Mouse (Mus musculus) lung, adult 2 months (tissue): ENCODE results near the gene Nr6a1.

Experiments
- CTCF ChIP-seq: fragments of 200-500 bp; IDR thresholded peaks from 2 replicates; pipeline ENCODE4 v1.5.1; 2011; ENCODE audit warnings: mild to moderate bottlenecking, low read length, control low read depth; ENCODE audit not compliant: insufficient read depth
- POLR2A ChIP-seq: fragments of 200-500 bp; IDR thresholded peaks from 2 replicates; pipeline ENCODE4 v1.6.1; 2011; ENCODE audit warnings: low read depth, mild to moderate bottlenecking, control low read depth, low read length, borderline replicate concordance; ENCODE audit errors: extremely low read depth

- TF ChIP-seq POLR2A (no peak), CTCF (no peak)
Measured at GRCm38 (mm10) chr2:38774936-38775335, 152.6 kb downstream of the Nr6a1 start.
